ENCODE assay signal across 21 mouse cellular contexts in genomic region chr6:51257524-51257923, GRCm38 (mm10).
"Had no signal": no experiment of that assay in that cellular context is flagged by ENCODE, and none has a peak within 500 bp of the region (broad histone marks: within the 10 kb centered on the region; RNA-seq: fewer than 3 reads in every experiment).

No protein-coding gene starts in this region.

- H3K4me3 ChIP-seq: kidney, embryonic 15.5 days; limb, embryonic 10.5 days; limb, embryonic 13.5 days; lung, embryonic 15.5 days; midbrain, embryonic 12.5 days; midbrain, embryonic 15.5 days; neural tube, embryonic 12.5 days; neural tube, embryonic 15.5 days had no signal

- H3K27me3 ChIP-seq: kidney, embryonic 15.5 days; limb, embryonic 13.5 days; lung, embryonic 15.5 days; midbrain, embryonic 12.5 days; midbrain, embryonic 15.5 days; neural tube, embryonic 12.5 days; neural tube, embryonic 15.5 days had no signal

- H3K4me2 ChIP-seq: kidney, embryonic 15.5 days; limb, embryonic 13.5 days; lung, embryonic 15.5 days; midbrain, embryonic 12.5 days; midbrain, embryonic 15.5 days; neural tube, embryonic 12.5 days; neural tube, embryonic 15.5 days had no signal

- H3K9ac ChIP-seq: kidney, embryonic 15.5 days; limb, embryonic 13.5 days; lung, embryonic 15.5 days; midbrain, embryonic 12.5 days; midbrain, embryonic 15.5 days; neural tube, embryonic 12.5 days; neural tube, embryonic 15.5 days had no signal

- H3K27ac ChIP-seq: kidney, embryonic 15.5 days; limb, embryonic 10.5 days; limb, embryonic 13.5 days; lung, embryonic 15.5 days; midbrain, embryonic 12.5 days; midbrain, embryonic 15.5 days; neural tube, embryonic 12.5 days; neural tube, embryonic 15.5 days had no signal

- H3K36me3 ChIP-seq: kidney, embryonic 15.5 days; limb, embryonic 10.5 days; limb, embryonic 13.5 days; lung, embryonic 15.5 days; midbrain, embryonic 12.5 days; midbrain, embryonic 15.5 days; neural tube, embryonic 12.5 days; neural tube, embryonic 15.5 days had no signal

- H3K9me3 ChIP-seq: kidney, embryonic 15.5 days; limb, embryonic 10.5 days; lung, embryonic 15.5 days; midbrain, embryonic 12.5 days; midbrain, embryonic 15.5 days; neural tube, embryonic 15.5 days had no signal

- ATAC-seq: hindbrain, embryonic 16.5 days; midbrain, embryonic 15.5 days had no signal

- H3K4me1 ChIP-seq: kidney, embryonic 15.5 days; limb, embryonic 10.5 days; limb, embryonic 13.5 days; midbrain, embryonic 12.5 days; midbrain, embryonic 15.5 days; neural tube, embryonic 12.5 days; neural tube, embryonic 15.5 days had no signal

- DNase-seq: kidney, adult 11 months; kidney, adult 8-10 months; kidney, postnatal 10 days; kidney, postnatal 36 days; lung, adult 18-20 months; lung, postnatal 10 days; lung, postnatal 36 days; right cerebral cortex, adult 18-20 months; right cerebral cortex, postnatal 14 days; right cerebral cortex, postnatal 4 days; thymus, adult 2 months; thymus, postnatal 36 days had no signal
